Mouse (Mus musculus) CD4-positive, CD25-positive, alpha-beta regulatory T cell, adult 4 months (primary cell): Measurements from ENCODE around the gene Armh4. TPM values are rescaled to one million over a fixed set of nuclear protein-coding genes. Genes with fewer than 3 reads are reported as not detected.

ENCODE experiments used
- ATAC-seq: one replicate; pipeline ENCODE4 v1.8.0; 2017
- polyA plus RNA-seq, 2 experiments: library from polyadenylated mRNA; unstranded; fragments of 100-300 nt; shearing (Covaris generic); gene quantifications; one replicate each; pipeline ENCODE4 v1.2.1; 2017

Armh4 gene
- polyA plus RNA-seq, 2 experiments from 2014 or later: not detected

- no peak for ATAC-seq
Measured at GRCm38 (mm10) chr14:49723361-49724054, 59.7 kb downstream of the Armh4 start.

- ATAC-seq: no peak
Measured at GRCm38 (mm10) chr14:49722782-49723181, 60.4 kb downstream of the Armh4 start.

- no peak for ATAC-seq
Measured at GRCm38 (mm10) chr14:49721281-49721680, 61.9 kb downstream of the Armh4 start.

- ATAC-seq: no peak
Measured at GRCm38 (mm10) chr14:49719678-49720077, 63.5 kb downstream of the Armh4 start.

GRCm38 (mm10) chr14:49711016-49711415 is 72.2 kb downstream of the Armh4 start:
- no peak for ATAC-seq

- no peak for ATAC-seq
Measured at GRCm38 (mm10) chr14:49703432-49704200, 79.6 kb downstream of the Armh4 start.

GRCm38 (mm10) chr14:49679511-49680284 is 103.5 kb downstream of the Armh4 start:
- no peak for ATAC-seq

- ATAC-seq: no peak
Measured at GRCm38 (mm10) chr14:49676580-49676979, 106.6 kb downstream of the Armh4 start.

GRCm38 (mm10) chr14:49660444-49660843 is 122.7 kb downstream of the Armh4 start:
- ATAC-seq: no peak

GRCm38 (mm10) chr14:49649191-49649590 is 134.0 kb downstream of the Armh4 start:
- ATAC-seq: no peak

GRCm38 (mm10) chr14:49637422-49637821 is 145.8 kb downstream of the Armh4 start:
- no peak for ATAC-seq

GRCm38 (mm10) chr14:49626055-49626454 is 157.1 kb downstream of the Armh4 start:
- no peak for ATAC-seq

Other genes with a start within 250 kb of the Armh4 start
- gene Olfr722, start 118.6 kb upstream of the Armh4 start, polyA plus RNA-seq: not detected
- gene Olfr723, start 148.4 kb upstream of the Armh4 start, polyA plus RNA-seq: not detected
- not detected for gene Olfr724, start 179.9 kb upstream of the Armh4 start, polyA plus RNA-seq